Mouse (Mus musculus): ENCODE results near the gene Usp50. TPM values are rescaled to one million over a fixed set of nuclear protein-coding genes. Genes with fewer than 3 reads are reported as not detected.

Usp50 gene
- polyA plus RNA-seq, 1 experiment from 2014 or later = 2.0 TPM

Other genes starting within 250 kb of the Usp50 start
- 0.27 and 0.34 TPM in 2 replicates for gene Slc27a2, start 231.1 kb downstream of the Usp50 start, polyA plus RNA-seq (2015; fragmentation: Nextera tagmentation; extraction: Ambion mirVana)
- gene Hdc, start 164.2 kb downstream of the Usp50 start, polyA plus RNA-seq (2015; fragmentation: Nextera tagmentation; extraction: Ambion mirVana) = 151 and 153 TPM in 2 replicates
- gene Gabpb1, start 107.1 kb downstream of the Usp50 start, polyA plus RNA-seq (2015; fragmentation: Nextera tagmentation; extraction: Ambion mirVana) = 44.5 and 46.2 TPM in 2 replicates
- 39.5 and 40.8 TPM in 2 replicates for gene Usp8, start 76.1 kb downstream of the Usp50 start, polyA plus RNA-seq (2015; fragmentation: Nextera tagmentation; extraction: Ambion mirVana)
- gene Trpm7, start 92.8 kb upstream of the Usp50 start, polyA plus RNA-seq (2015; fragmentation: Nextera tagmentation; extraction: Ambion mirVana) = 45.6 and 53.1 TPM in 2 replicates
- gene Sppl2a, start 149.8 kb upstream of the Usp50 start, polyA plus RNA-seq (2015; fragmentation: Nextera tagmentation; extraction: Ambion mirVana) = 56.7 and 62.7 TPM in 2 replicates
- gene Ap4e1, start 225.2 kb upstream of the Usp50 start, polyA plus RNA-seq (2015; fragmentation: Nextera tagmentation; extraction: Ambion mirVana) = 9.4 and 9.5 TPM in 2 replicates

All from limb, embryonic 15.5 days (tissue).